Mouse (Mus musculus) right cerebral cortex, adult 2 months (tissue): ENCODE results near the gene Zfp978.
"Not testable (repeated sequence)": the region's sequence is repeated elsewhere in the genome, so short reads cannot be mapped to it uniquely, and the experiment has no call there.

Source experiments
- DNase-seq, 2 experiments: peaks; one replicate each; pipeline ENCODE4 v3.0.0; 2021 to 2022; ENCODE audit warnings: low spot score in 2 of 2

Gene Zfp978

GRCm38 (mm10) chr4:147406735-147407462, 45.8 kb downstream of the Zfp978 start:
- peak in 1 of 2 experiments; percentile 10 for DNase-seq

GRCm38 (mm10) chr4:147407463-147407822, 46.3 kb downstream of the Zfp978 start:
- DNase-seq, result no peak

GRCm38 (mm10) chr4:147416365-147416764, 55.3 kb downstream of the Zfp978 start:
- DNase-seq, result not testable (repeated sequence)

GRCm38 (mm10) chr4:147417157-147417778, 56.2 kb downstream of the Zfp978 start:
- DNase-seq, result no peak

- DNase-seq, result no peak
These were observed 56.8 kb downstream of the Zfp978 start for GRCm38 (mm10) chr4:147417921-147418320.

GRCm38 (mm10) chr4:147418333-147418732, 57.2 kb downstream of the Zfp978 start:
- DNase-seq, result not testable (repeated sequence)

- DNase-seq, result not testable (repeated sequence)
These were observed 58.1 kb downstream of the Zfp978 start for GRCm38 (mm10) chr4:147419190-147419589.

GRCm38 (mm10) chr4:147419756-147420590, 58.9 kb downstream of the Zfp978 start:
- not testable (repeated sequence) for DNase-seq

- no peak for DNase-seq
These were observed 59.7 kb downstream of the Zfp978 start for GRCm38 (mm10) chr4:147420794-147421193.

- not testable (repeated sequence) for DNase-seq
These were observed 60.2 kb downstream of the Zfp978 start for GRCm38 (mm10) chr4:147421316-147421715.

GRCm38 (mm10) chr4:147423140-147423539, 62.0 kb downstream of the Zfp978 start:
- DNase-seq, result no peak

GRCm38 (mm10) chr4:147423641-147424298, 62.7 kb downstream of the Zfp978 start:
- DNase-seq, result no peak

- DNase-seq, result not testable (repeated sequence)
These were observed 63.3 kb downstream of the Zfp978 start for GRCm38 (mm10) chr4:147424404-147424803.

- not testable (repeated sequence) for DNase-seq
These were observed 64.7 kb downstream of the Zfp978 start for GRCm38 (mm10) chr4:147425615-147426347.

GRCm38 (mm10) chr4:147430651-147431050, 69.5 kb downstream of the Zfp978 start:
- DNase-seq, result no peak

- DNase-seq, result not testable (repeated sequence)
These were observed 70.8 kb downstream of the Zfp978 start for GRCm38 (mm10) chr4:147431696-147432442.

- DNase-seq, result no peak
These were observed 71.3 kb downstream of the Zfp978 start for GRCm38 (mm10) chr4:147432443-147432790.

GRCm38 (mm10) chr4:147433017-147433416, 71.9 kb downstream of the Zfp978 start:
- no peak for DNase-seq

- no peak for DNase-seq
These were observed 72.8 kb downstream of the Zfp978 start for GRCm38 (mm10) chr4:147433874-147434273.
